Mouse (Mus musculus) lung, postnatal 0 days (tissue): ENCODE results near the gene Higd1a. TPM values are rescaled to one million over a fixed set of nuclear protein-coding genes. Genes with fewer than 3 reads are reported as not detected.
A peak's percentile ranks its signal among the peaks of the same experiment; 100 is the strongest.

Source experiments
- ATAC-seq: fragments of 200-750 bp; cut with Nextera tagmentation; 2 replicates; pipeline ENCODE4 v1.8.0; 2017; ENCODE audit warnings: moderate library complexity
- DNase-seq: peaks from one replicate; pipeline ENCODE4 v3.0.0-alpha.2; 2016; ENCODE audit warnings: low spot score
- H3K27ac ChIP-seq: fragments of 300-500 bp; sonication (generic); 2 replicates; pipeline ENCODE4 v1.5.1; 2014; ENCODE audit warnings: antibody characterized with exemption, mild to moderate bottlenecking, low read length, mixed read lengths
- H3K27me3 ChIP-seq: fragments of 300-500 bp; sonication (generic); replicated peaks from 2 replicates; pipeline ENCODE4 v1.6.1; 2014; ENCODE audit warnings: low read length, mixed read lengths; ENCODE audit not compliant: insufficient read depth
- H3K36me3 ChIP-seq: fragments of 300-500 bp; sonication (generic); 2 replicates; pipeline ENCODE4 v1.6.1; 2014; ENCODE audit warnings: low read length, mixed read lengths; ENCODE audit not compliant: insufficient read depth
- H3K4me1 ChIP-seq: fragments of 300-500 bp; sonication (generic); 2 replicates; pipeline ENCODE4 v1.6.1; 2014; ENCODE audit warnings: antibody characterized with exemption, low read depth, low read length, mixed read lengths; ENCODE audit not compliant: insufficient read depth
- H3K4me2 ChIP-seq: fragments of 300-500 bp; sonication (generic); replicated peaks from 2 replicates; pipeline ENCODE4 v1.6.1; 2014; ENCODE audit warnings: low read depth, mild to moderate bottlenecking, low read length, moderate library complexity, mixed read lengths
- H3K4me3 ChIP-seq: fragments of 300-500 bp; sonication (generic); 2 replicates; pipeline ENCODE4 v1.5.1; 2014; ENCODE audit warnings: low read depth, low read length
- H3K9ac ChIP-seq: fragments of 300-500 bp; sonication (generic); replicated peaks from 2 replicates; pipeline ENCODE4 v1.6.1; 2014; ENCODE audit warnings: low read depth, mild to moderate bottlenecking
- H3K9me3 ChIP-seq: fragments of 300-500 bp; sonication (generic); 2 replicates; pipeline ENCODE4 v1.6.1; 2016; ENCODE audit warnings: low read length, mixed read lengths
- CTCF ChIP-seq: IDR thresholded peaks from 2 replicates; pipeline ENCODE4 v1.5.1; 2016; ENCODE audit warnings: antibody characterized with exemption, mild to moderate bottlenecking
- EP300 ChIP-seq: IDR thresholded peaks from 2 replicates; pipeline ENCODE4 v1.6.1; 2016; ENCODE audit warnings: antibody characterized with exemption, mild to moderate bottlenecking, control low read depth
- WGBS: fragments of 180-500 bp; shearing (Covaris S2); extraction: QIAGEN DNeasy Blood & Tissue Kit; methylation state at CpG from one replicate; pipeline ENCODE4 v1.1.7; 2014; 5-methylcytosine and 5-hydroxymethylcytosine counted together
- polyA plus RNA-seq: library from polyadenylated mRNA; unstranded; fragments of >200 nt; fragmentation: Nextera tagmentation; extraction: Ambion mirVana; gene quantifications from 2 replicates; pipeline ENCODE4 v1.2.1, GENCODE M21; 2015

The Higd1a gene
- polyA plus RNA-seq, 1 experiment from 2014 or later, result 206 TPM

DNA sequence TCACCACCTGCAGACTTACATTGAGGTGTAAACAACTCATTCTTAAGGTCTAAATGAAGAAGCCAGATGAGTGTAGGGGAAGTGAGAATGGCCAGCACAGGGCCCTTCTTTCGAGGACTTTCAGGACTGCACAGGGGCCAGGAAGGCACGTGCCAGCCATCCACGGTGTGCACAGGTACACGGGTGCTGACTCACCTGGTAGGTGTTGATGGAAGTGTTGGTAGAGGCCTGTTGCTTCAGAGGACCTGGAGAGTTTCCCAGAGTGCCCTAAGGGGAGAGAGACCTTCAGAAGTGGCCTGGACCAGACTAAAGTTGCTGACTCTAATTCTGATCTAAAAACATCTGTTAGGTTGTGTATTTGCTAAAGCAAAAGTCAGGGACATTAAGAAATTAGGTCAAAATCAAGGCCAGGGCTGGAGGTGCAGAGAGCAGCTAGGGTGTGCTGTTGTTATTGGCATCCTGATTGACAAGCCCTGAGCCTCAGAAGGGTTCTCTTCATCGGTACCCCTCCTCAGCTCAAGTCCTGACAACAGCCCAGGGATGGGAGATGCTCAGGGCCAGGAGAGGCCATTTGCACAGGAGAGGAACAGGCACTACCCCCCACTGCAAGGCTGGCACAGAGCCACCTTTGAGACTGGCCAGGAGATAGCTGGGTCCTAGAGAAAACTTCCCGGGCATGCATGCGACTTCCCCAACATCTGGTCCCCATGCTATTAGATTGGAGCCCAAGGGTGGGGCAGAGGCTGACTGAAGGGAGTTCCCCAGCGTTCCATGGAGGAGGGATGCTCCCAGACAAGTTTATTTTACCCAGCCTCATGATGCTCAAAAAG, 45.5 kb upstream of the Higd1a start:
- H3K9ac ChIP-seq, result no peak overlapping the region
- H3K36me3 ChIP-seq, result no peaks in the 10 kb centered on the region
- WGBS, result 59% methylated on average over 8 of the region's 8 CpGs
- TF ChIP-seq EP300 (no peak), CTCF (no peak)
- H3K9me3 ChIP-seq, result no peaks in the 10 kb centered on the region
- H3K4me2 ChIP-seq, result no peak overlapping the region
- H3K27ac ChIP-seq, result no peak overlapping the region
- no peaks in the 10 kb centered on the region for H3K27me3 ChIP-seq
- ATAC-seq (no peak), DNase-seq (no peak)
- H3K4me3 ChIP-seq, result no peak overlapping the region
- H3K4me1 ChIP-seq, result no peaks in the 10 kb centered on the region

DNA sequence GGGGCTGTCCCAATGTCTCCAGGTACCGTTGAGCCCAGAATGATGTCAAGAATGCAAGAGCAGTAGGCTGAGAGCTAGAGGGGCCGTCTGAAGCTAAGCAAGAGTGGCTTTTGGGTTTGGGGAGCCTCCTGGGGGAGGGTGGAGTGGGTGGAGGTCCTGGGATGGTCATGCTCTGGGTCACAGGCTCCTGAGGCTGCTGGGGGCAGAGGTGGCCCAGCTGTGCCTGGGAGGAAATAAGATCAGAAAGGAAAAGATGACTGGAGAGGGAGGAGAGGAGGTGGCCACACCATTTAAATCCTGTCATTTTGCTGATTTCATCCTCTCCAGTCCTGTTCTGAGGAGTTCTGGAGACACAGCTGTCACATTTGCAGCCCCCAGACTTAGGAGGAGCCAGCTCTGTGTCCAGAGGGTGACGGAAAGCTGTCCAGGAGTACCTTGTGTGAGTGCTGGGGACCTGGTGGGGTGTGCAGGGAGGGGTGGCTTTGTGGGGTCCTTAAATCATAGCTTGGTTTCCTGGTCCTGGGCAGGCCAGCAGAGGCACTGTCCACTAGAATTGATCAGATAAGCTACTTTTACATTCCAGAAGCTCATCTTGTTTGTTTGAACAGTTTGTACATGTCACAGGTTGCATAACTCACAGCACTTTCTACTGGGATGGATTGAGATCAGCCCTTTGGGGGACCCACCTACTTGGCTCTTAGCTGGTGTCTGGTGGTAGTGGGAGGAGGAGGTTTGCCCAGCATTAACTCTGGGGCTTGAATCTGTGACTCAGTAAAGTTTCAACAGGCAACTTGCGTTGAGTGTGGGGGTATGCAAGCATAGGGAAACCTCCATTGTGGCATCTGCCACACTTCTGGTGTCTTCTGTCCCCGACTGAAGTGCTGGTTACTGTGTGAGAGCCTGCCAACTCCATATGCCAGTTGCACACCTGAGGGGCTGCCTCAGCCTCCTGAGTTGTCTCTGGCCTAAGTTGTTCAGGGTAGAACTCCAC, 43.8 kb upstream of the Higd1a start:
- no peaks in the 10 kb centered on the region for H3K36me3 ChIP-seq
- no peak overlapping the region for H3K27ac ChIP-seq
- no peak for ATAC-seq

DNA sequence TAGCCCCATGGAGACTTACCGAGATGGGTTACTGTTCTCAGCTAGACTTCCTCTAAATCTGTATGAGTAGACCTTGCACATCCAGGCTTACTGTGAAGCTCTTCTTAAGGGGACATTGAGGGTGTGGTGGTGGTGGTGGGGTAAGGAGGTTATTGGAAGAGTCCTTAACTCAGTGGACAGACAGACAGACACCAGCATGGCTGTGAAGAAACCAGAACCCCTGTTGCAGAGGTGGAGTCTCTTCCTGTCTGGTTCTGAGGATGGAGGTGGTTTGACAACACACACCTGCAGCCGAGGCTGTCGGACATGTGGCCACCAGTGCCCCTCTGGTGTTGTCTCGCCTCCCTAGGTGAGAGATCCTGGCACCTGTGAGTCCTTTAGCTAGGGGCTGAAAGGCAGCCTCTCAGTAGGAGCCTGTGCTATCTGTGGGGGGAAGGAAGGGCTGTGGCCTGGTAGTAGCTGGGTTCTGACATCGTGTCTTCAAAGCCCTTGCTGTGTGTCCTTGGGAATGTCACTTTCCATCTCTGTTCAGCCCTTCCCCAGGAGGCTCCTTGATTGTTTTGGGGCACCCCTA, 42.2 kb upstream of the Higd1a start:
- no peak for ATAC-seq
- no peak overlapping the region for H3K9ac ChIP-seq
- H3K36me3 ChIP-seq, result no peaks in the 10 kb centered on the region
- no peaks in the 10 kb centered on the region for H3K27me3 ChIP-seq
- no peak for DNase-seq
- H3K4me3 ChIP-seq, result no peak overlapping the region
- 69% methylated on average over 5 of the region's 5 CpGs for WGBS
- H3K4me1 ChIP-seq, result no peaks in the 10 kb centered on the region
- peak overlapping the region; percentile 27 for H3K4me2 ChIP-seq
- H3K27ac ChIP-seq, result no peak overlapping the region
- no peaks in the 10 kb centered on the region for H3K9me3 ChIP-seq
- TF ChIP-seq CTCF (no peak), EP300 (no peak)

More for the DNA sequence above, 43.8 kb upstream of the Higd1a start:
- Histone ChIP-seq H3K27me3 (no peaks in the 10 kb centered on the region), H3K4me2 (0 out of 2 replicates have a peak overlapping the region, but pooled peaks have one; percentile 3), H3K4me1 (no peaks in the 10 kb centered on the region), H3K4me3 (no peak overlapping the region), H3K9me3 (no peaks in the 10 kb centered on the region), H3K9ac (no peak overlapping the region)
- TF ChIP-seq EP300 (no peak), CTCF (0 out of 2 replicates have a peak, but pooled peaks have one; percentile 6)
- 63% methylated on average over 5 of the region's 5 CpGs for WGBS
- DNase-seq, result no peak

- H3K4me3 ChIP-seq, result no peak overlapping the region
Observed at GRCm38 (mm10) chr9:121899306-121899705, 41.1 kb upstream of the Higd1a start.

DNA sequence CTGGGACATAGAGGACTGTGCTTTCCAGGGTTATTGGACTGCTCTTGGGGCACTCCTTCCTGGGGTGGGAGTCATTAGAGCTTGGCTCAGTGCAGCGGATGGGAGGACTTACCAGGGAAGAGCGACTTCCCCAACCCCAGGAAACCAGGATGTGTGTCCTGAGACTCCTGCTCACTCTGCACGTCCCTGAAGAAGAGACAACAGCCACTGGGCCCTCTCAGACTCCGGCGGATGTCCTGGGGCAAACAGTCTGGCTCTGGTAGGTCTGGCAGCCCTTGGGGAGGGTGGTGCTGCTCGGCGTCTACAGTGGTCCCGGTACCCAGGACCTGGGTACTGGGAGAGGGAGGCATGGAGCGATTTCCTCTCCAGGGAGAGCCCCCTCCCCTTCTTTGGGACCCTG, 40.1 kb upstream of the Higd1a start, which contains the start of gene Ackr2:
Gene Ackr2, plus strand, starts transcription at position 111 of the 400 bp plus-strand sequence.
- no peaks in the 10 kb centered on the region for H3K9me3 ChIP-seq
- TF ChIP-seq CTCF, result no peak
- peak; percentile 60 for TF ChIP-seq EP300
- peaks cover 8% of the 10 kb centered on the region; the same call in 1 of the 2 replicates for H3K4me1 ChIP-seq
- H3K27me3 ChIP-seq, result no peaks in the 10 kb centered on the region
- ATAC-seq (peak; percentile 49), DNase-seq (peak; percentile 32)
- WGBS, result 69% methylated on average over 9 of the region's 9 CpGs
- peak within 1 kb of the TSS; percentile 38 for H3K27ac ChIP-seq
- no peaks in the 10 kb centered on the region for H3K36me3 ChIP-seq
- H3K4me3 ChIP-seq, result no peak within 1 kb of the TSS
- H3K9ac ChIP-seq, result no peak within 1 kb of the TSS
- peak within 1 kb of the TSS; percentile 19 for H3K4me2 ChIP-seq

More at GRCm38 (mm10) chr9:121899306-121899705, 41.1 kb upstream of the Higd1a start:
- no peaks in the 10 kb centered on the region for H3K36me3 ChIP-seq
- ATAC-seq (no peak), DNase-seq (no peak)
- no peak overlapping the region for H3K27ac ChIP-seq
- WGBS, result 48% methylated on average over 6 of the region's 6 CpGs
- TF ChIP-seq CTCF, result no peak
- TF ChIP-seq EP300, result no peak
- H3K9ac ChIP-seq, result no peak overlapping the region
- no peaks in the 10 kb centered on the region for H3K9me3 ChIP-seq
- peaks cover 4% of the 10 kb centered on the region; the same call in 1 of the 2 replicates for H3K4me1 ChIP-seq
- peak overlapping the region; percentile 19; the same call in 1 of the 2 replicates for H3K4me2 ChIP-seq
- H3K27me3 ChIP-seq, result no peaks in the 10 kb centered on the region
